Mouse (Mus musculus) heart, embryonic 14.5 days (tissue): Measurements from ENCODE around the gene Rpusd2. TPM values are rescaled to one million over a fixed set of nuclear protein-coding genes. Genes with fewer than 3 reads are reported as not detected.

Experiments
- ATAC-seq: fragments of 200-750 bp; cut with Nextera tagmentation; 2 replicates; pipeline ENCODE4 v1.8.0; 2017; ENCODE audit warnings: low read depth, moderate TSS enrichment; ENCODE audit not compliant: insufficient number of reproducible peaks, insufficient read depth, low FRiP score
- H3K27ac ChIP-seq, 2 experiments: fragments of 200-500 bp in 1 of 2; fragments of 300-500 bp in 1 of 2; sonication (generic) in 1 of 2; replicated peaks in 1 of 2; 2 replicates each; pipeline ENCODE4 v1.5.1; 2012 to 2014; ENCODE audit warnings: low read depth in 2 of 2, low read length in 2 of 2, control low read depth in 1 of 2, mild to moderate bottlenecking in 1 of 2, mixed read lengths in 1 of 2; ENCODE audit not compliant: control insufficient read depth in 1 of 2, insufficient read depth in 1 of 2
- H3K27me3 ChIP-seq: fragments of 300-500 bp; sonication (generic); 2 replicates; pipeline ENCODE4 v1.6.1; 2014; ENCODE audit warnings: mild to moderate bottlenecking, low read length, control low read depth; ENCODE audit not compliant: control insufficient read depth, insufficient read depth
- H3K36me3 ChIP-seq: fragments of 300-500 bp; sonication (generic); 2 replicates; pipeline ENCODE4 v1.6.1; 2014; ENCODE audit warnings: mild to moderate bottlenecking, control low read depth, low read length, mixed read lengths; ENCODE audit not compliant: control insufficient read depth, insufficient read depth
- H3K4me1 ChIP-seq, 2 experiments: fragments of 200-500 bp in 1 of 2; fragments of 300-500 bp in 1 of 2; sonication (generic) in 1 of 2; 2 replicates each; pipeline ENCODE4 v1.6.1; 2012 to 2014; ENCODE audit warnings: low read length in 2 of 2, control low read depth in 1 of 2, mixed read lengths in 1 of 2; ENCODE audit not compliant: control insufficient read depth in 2 of 2, insufficient read depth in 2 of 2
- H3K4me2 ChIP-seq: fragments of 300-500 bp; sonication (generic); 2 replicates; pipeline ENCODE4 v1.6.1; 2014; ENCODE audit warnings: mild to moderate bottlenecking, low read length
- H3K4me3 ChIP-seq, 2 experiments: fragments of 200-500 bp in 1 of 2; fragments of 300-500 bp in 1 of 2; sonication (generic) in 1 of 2; 2 replicates each; pipeline ENCODE4 v1.5.1; 2012 to 2014; ENCODE audit warnings: low read length in 2 of 2, mild to moderate bottlenecking in 2 of 2, control low read depth in 1 of 2, low read depth in 1 of 2, moderate library complexity in 1 of 2; ENCODE audit not compliant: control insufficient read depth in 1 of 2, insufficient read depth in 1 of 2
- H3K9ac ChIP-seq: fragments of 300-500 bp; sonication (generic); 2 replicates; pipeline ENCODE4 v1.6.1; 2014; ENCODE audit warnings: mild to moderate bottlenecking, low read length
- H3K9me3 ChIP-seq: fragments of 300-500 bp; sonication (generic); 2 replicates; pipeline ENCODE4 v1.6.1; 2016; ENCODE audit warnings: low read length, control low read depth; ENCODE audit not compliant: control insufficient read depth
- WGBS: fragments of 180-500 bp; shearing (Covaris S2); extraction: QIAGEN DNeasy Blood & Tissue Kit; methylation state at CpG from one replicate; pipeline ENCODE4 v1.1.7; 2014; 5-methylcytosine and 5-hydroxymethylcytosine counted together
- polyA plus RNA-seq: library from polyadenylated mRNA; unstranded; fragments of >200 nt; fragmentation: Nextera tagmentation; extraction: Ambion mirVana; gene quantifications from 2 replicates; pipeline ENCODE4 v1.2.1, GENCODE M21; 2014

Rpusd2 gene
- polyA plus RNA-seq, 1 experiment from 2014 or later: 4.5 TPM

- Histone ChIP-seq H3K4me3 (peak overlapping the region; percentile 81 to 86), H3K36me3 (peaks cover 34% of the 10 kb centered on the region), H3K9me3 (no peaks in the 10 kb centered on the region), H3K9ac (peak overlapping the region; percentile 90), H3K27ac (peak overlapping the region; percentile 90 to 94), H3K4me1 (peaks cover 0 to 8% of the 10 kb centered on the region in 2 experiments; a peak in 2 of 4 replicates), H3K27me3 (no peaks in the 10 kb centered on the region), H3K4me2 (peak overlapping the region; percentile 85)
- no peak for ATAC-seq
- 9% methylated on average over 7 of the region's 7 CpGs for WGBS
Measured at GRCm38 (mm10) chr2:119035397-119035745, 781 bp downstream of the Rpusd2 start.

- no peaks in the 10 kb centered on the region for H3K27me3 ChIP-seq
- WGBS: 45% methylated on average over 4 of the region's 4 CpGs
- 0 out of 2 replicates have a peak overlapping the region, but pooled peaks have one; percentile 25 for H3K9ac ChIP-seq
- H3K4me2 ChIP-seq: no peak overlapping the region
- H3K4me1 ChIP-seq: peaks cover 0 to 4% of the 10 kb centered on the region in 2 experiments; a peak in 1 of 4 replicates
- ATAC-seq: no peak
- no peak overlapping the region for H3K4me3 ChIP-seq
- H3K36me3 ChIP-seq: peaks cover 34% of the 10 kb centered on the region
- H3K27ac ChIP-seq: no peak overlapping the region
- no peaks in the 10 kb centered on the region for H3K9me3 ChIP-seq
Measured at GRCm38 (mm10) chr2:119040882-119041281, 6.3 kb downstream of the Rpusd2 start.

- H3K4me1 ChIP-seq: peaks cover 0 to 9% of the 10 kb centered on the region in 2 experiments; a peak in 2 of 4 replicates
- no peak overlapping the region for H3K9ac ChIP-seq
- H3K9me3 ChIP-seq: no peaks in the 10 kb centered on the region
- WGBS: 70% methylated on average over 2 of the region's 2 CpGs
- no peak for ATAC-seq
- H3K27ac ChIP-seq: no peak overlapping the region
- peaks cover 1% of the 10 kb centered on the region for H3K36me3 ChIP-seq
- H3K4me2 ChIP-seq: no peak overlapping the region
- H3K27me3 ChIP-seq: no peaks in the 10 kb centered on the region
- H3K4me3 ChIP-seq: no peak overlapping the region
Measured at GRCm38 (mm10) chr2:119045163-119045562, 10.6 kb downstream of the Rpusd2 start.

GRCm38 (mm10) chr2:119046649-119047611, 12.3 kb downstream of the Rpusd2 start, which contains the start of gene Knl1:
TSS of gene Knl1 (plus strand) at chr2:119047119.
- H3K27ac ChIP-seq: peak within 1 kb of the TSS; percentile 62 to 88
- H3K4me3 ChIP-seq: peak within 1 kb of the TSS; percentile 56 to 87
- H3K9ac ChIP-seq: peak within 1 kb of the TSS; percentile 88
- no peaks in the 10 kb centered on the region for H3K36me3 ChIP-seq
- 2% methylated on average over 73 of the region's 77 CpGs for WGBS
- no peaks in the 10 kb centered on the region for H3K9me3 ChIP-seq
- H3K27me3 ChIP-seq: no peaks in the 10 kb centered on the region
- H3K4me2 ChIP-seq: peak within 1 kb of the TSS; percentile 71
- H3K4me1 ChIP-seq: peaks cover 0 to 7% of the 10 kb centered on the region in 2 experiments; a peak in 2 of 4 replicates
- ATAC-seq: peak; percentile 95

GRCm38 (mm10) chr2:119047849-119048248, 13.3 kb downstream of the Rpusd2 start:
- no peak for ATAC-seq
- Histone ChIP-seq H3K36me3 (no peaks in the 10 kb centered on the region), H3K27me3 (no peaks in the 10 kb centered on the region), H3K4me3 (peak overlapping the region; percentile 56 to 87), H3K9me3 (no peaks in the 10 kb centered on the region), H3K4me2 (peak overlapping the region; percentile 71), H3K9ac (peak overlapping the region; percentile 88), H3K27ac (0 out of 4 replicates have a peak overlapping the region, but pooled peaks of 1 of the 2 experiments have one; percentile 88), H3K4me1 (peaks cover 0 to 7% of the 10 kb centered on the region in 2 experiments; a peak in 2 of 4 replicates)
- 21% methylated on average over 4 of the region's 4 CpGs for WGBS

GRCm38 (mm10) chr2:119050132-119050650, 15.6 kb downstream of the Rpusd2 start:
- H3K4me1 ChIP-seq: peaks cover 0 to 7% of the 10 kb centered on the region in 2 experiments; a peak in 2 of 4 replicates
- no peak for ATAC-seq
- no peak overlapping the region for H3K9ac ChIP-seq
- no peaks in the 10 kb centered on the region for H3K36me3 ChIP-seq
- WGBS: 83% methylated on average over 4 of the region's 4 CpGs
- H3K4me2 ChIP-seq: no peak overlapping the region
- H3K27me3 ChIP-seq: no peaks in the 10 kb centered on the region
- H3K27ac ChIP-seq: no peak overlapping the region
- H3K9me3 ChIP-seq: no peaks in the 10 kb centered on the region
- H3K4me3 ChIP-seq: no peak overlapping the region

- Histone ChIP-seq H3K4me1 (no peaks in the 10 kb centered on the region), H3K4me2 (no peak overlapping the region), H3K36me3 (peaks cover 51% of the 10 kb centered on the region), H3K27me3 (no peaks in the 10 kb centered on the region), H3K9ac (no peak overlapping the region), H3K27ac (no peak overlapping the region), H3K4me3 (no peak overlapping the region), H3K9me3 (no peaks in the 10 kb centered on the region)
- 95% methylated on average over 2 of the region's 2 CpGs for WGBS
- ATAC-seq: no peak
Measured at GRCm38 (mm10) chr2:119060139-119060538, 25.5 kb downstream of the Rpusd2 start.
